Mouse (Mus musculus) ES-E14 (cell line): ENCODE measurements around the gene Epor. TPM values are rescaled to one million over a fixed set of nuclear protein-coding genes. Genes with fewer than 3 reads are reported as not detected.

Experiments used
- DNase-seq: peaks from one replicate; pipeline ENCODE4 v3.0.0-alpha.2; 2013; ENCODE audit warnings: low read depth, low spot score
- H3K27ac ChIP-seq: 2 replicates; pipeline ENCODE4 v1.5.1; 2012; ENCODE audit warnings: low read depth, mild to moderate bottlenecking, low read length, moderate library complexity, mixed read lengths; ENCODE audit not compliant: poor library complexity, insufficient read depth, severe bottlenecking
- H3K36me3 ChIP-seq: 2 replicates; pipeline ENCODE4 v1.6.1; 2012; ENCODE audit warnings: mild to moderate bottlenecking, low read length, moderate library complexity, mixed read lengths; ENCODE audit not compliant: control insufficient read depth, poor library complexity, insufficient read depth, severe bottlenecking
- H3K4me1 ChIP-seq, 2 experiments: fragments of 150-350 bp in 1 of 2; sonication (generic) in 1 of 2; 2 replicates each; pipeline ENCODE4 v1.6.1; 2012; ENCODE audit warnings: low read length in 2 of 2, mild to moderate bottlenecking in 1 of 2, mixed read lengths in 1 of 2; ENCODE audit not compliant: control insufficient read depth in 2 of 2, insufficient read depth in 2 of 2, poor library complexity in 1 of 2
- H3K4me3 ChIP-seq, 2 experiments: fragments of 150-350 bp in 1 of 2; sonication (generic) in 1 of 2; 2 replicates each; pipeline ENCODE4 v1.5.1; 2012; ENCODE audit warnings: low read length in 2 of 2, low read depth in 1 of 2, mild to moderate bottlenecking in 1 of 2, mixed read lengths in 1 of 2; ENCODE audit not compliant: insufficient read depth in 1 of 2, poor library complexity in 1 of 2, severe bottlenecking in 1 of 2
- H3K9ac ChIP-seq: 2 replicates; pipeline ENCODE4 v1.6.1; 2012; ENCODE audit warnings: low read depth, mild to moderate bottlenecking, low read length, mixed read lengths; ENCODE audit not compliant: poor library complexity, insufficient read depth, severe bottlenecking
- H3K9me3 ChIP-seq: fragments of 150-350 bp; sonication (generic); 2 replicates; pipeline ENCODE4 v1.6.1; 2012; ENCODE audit warnings: low read depth, mild to moderate bottlenecking, low read length; ENCODE audit not compliant: control insufficient read depth, insufficient read depth
- CHD2 ChIP-seq: IDR thresholded peaks from 2 replicates; pipeline ENCODE4 v1.6.1; 2014; ENCODE audit warnings: mild to moderate bottlenecking, low read depth, low read length, inconsistent platforms
- HCFC1 ChIP-seq: IDR thresholded peaks from 2 replicates; pipeline ENCODE4 v1.6.1; 2012; ENCODE audit warnings: low read length, inconsistent platforms, borderline replicate concordance; ENCODE audit not compliant: insufficient read depth
- MAFK ChIP-seq: IDR thresholded peaks from 2 replicates; pipeline ENCODE4 v1.6.1; 2014; ENCODE audit warnings: mild to moderate bottlenecking, low read depth, low read length, inconsistent platforms; ENCODE audit not compliant: insufficient read depth
- ZC3H11A ChIP-seq: IDR thresholded peaks from 2 replicates; pipeline ENCODE4 v1.6.1; 2012; ENCODE audit warnings: low read depth, mild to moderate bottlenecking, inconsistent platforms, low read length, borderline replicate concordance
- ZNF384 ChIP-seq: IDR thresholded peaks from 2 replicates; pipeline ENCODE4 v1.6.1; 2012; ENCODE audit warnings: low read depth, low read length, inconsistent platforms
- in situ Hi-C, 2 experiments: fragments of 600-800 bp; cut with MboI; formaldehyde crosslinking; loops; one replicate each; pipeline ENCODE4 v1.15.1; 2025; ENCODE audit warnings: low sequenced_read_pairs in 2 of 2, inconsistent platforms in 1 of 2; ENCODE audit not compliant: unreplicated experiment in 2 of 2
- total RNA-seq: library from RNA; depleted of rRNA; stranded (reverse); fragments of 300-350 nt; gene quantifications from 2 replicates; pipeline ENCODE4 v1.2.3, GENCODE M21; 2012

Gene Epor
- total RNA-seq, 1 experiment = 1.7 TPM

- DNase-seq = no peak
- Histone ChIP-seq H3K9ac (peak overlapping the region; percentile 4; the same call in 1 of the 2 replicates), H3K36me3 (peaks cover 14% of the 10 kb centered on the region; the same call in 1 of the 2 replicates), H3K4me3 (peak overlapping the region in 1 of 2 experiments; percentile 79; a peak in 2 of 4 replicates), H3K4me1 (peaks cover 0 to 7% of the 10 kb centered on the region in 2 experiments; a peak in 2 of 4 replicates), H3K27ac (no peak overlapping the region), H3K9me3 (no peaks in the 10 kb centered on the region)
- TF ChIP-seq ZNF384 = no peak
- no peak for TF ChIP-seq HCFC1
- no peak for TF ChIP-seq ZC3H11A
- no peak for TF ChIP-seq MAFK
- no peak for TF ChIP-seq CHD2
- in situ Hi-C loops = no loop called here
Measured at GRCm38 (mm10) chr9:21926155-21926554, 37.2 kb downstream of the Epor start.

GRCm38 (mm10) chr9:21925506-21925905, 37.8 kb downstream of the Epor start:
- no peak overlapping the region for H3K4me3 ChIP-seq
- H3K36me3 ChIP-seq = peaks cover 14% of the 10 kb centered on the region; the same call in 1 of the 2 replicates
- H3K9ac ChIP-seq = no peak overlapping the region
- TF ChIP-seq ZNF384 (no peak), HCFC1 (no peak), MAFK (no peak), ZC3H11A (no peak), CHD2 (no peak)
- H3K27ac ChIP-seq = no peak overlapping the region
- no peak for DNase-seq
- in situ Hi-C loops = no loop called here
- H3K9me3 ChIP-seq = no peaks in the 10 kb centered on the region
- H3K4me1 ChIP-seq = peaks cover 0 to 7% of the 10 kb centered on the region in 2 experiments; a peak in 2 of 4 replicates

GRCm38 (mm10) chr9:21925034-21925433, 38.3 kb downstream of the Epor start:
- peaks cover 14% of the 10 kb centered on the region; the same call in 1 of the 2 replicates for H3K36me3 ChIP-seq
- peaks cover 0 to 7% of the 10 kb centered on the region in 2 experiments; a peak in 2 of 4 replicates for H3K4me1 ChIP-seq
- no peaks in the 10 kb centered on the region for H3K9me3 ChIP-seq
- no peak overlapping the region for H3K9ac ChIP-seq
- H3K27ac ChIP-seq = no peak overlapping the region
- DNase-seq = no peak
- H3K4me3 ChIP-seq = no peak overlapping the region
- no peak for TF ChIP-seq HCFC1
- in situ Hi-C loops = no loop called here

GRCm38 (mm10) chr9:21924099-21924493, 39.2 kb downstream of the Epor start:
- TF ChIP-seq HCFC1 (no peak), ZNF384 (no peak), MAFK (no peak), ZC3H11A (no peak), CHD2 (no peak)
- peaks cover 0 to 7% of the 10 kb centered on the region in 2 experiments; a peak in 2 of 4 replicates for H3K4me1 ChIP-seq
- H3K36me3 ChIP-seq = peaks cover 14% of the 10 kb centered on the region; the same call in 1 of the 2 replicates
- no peak overlapping the region for H3K4me3 ChIP-seq
- no peak overlapping the region for H3K27ac ChIP-seq
- in situ Hi-C loops = no loop called here
- DNase-seq = no peak
- H3K9me3 ChIP-seq = no peaks in the 10 kb centered on the region
- no peak overlapping the region for H3K9ac ChIP-seq

- Histone ChIP-seq H3K27ac (no peak overlapping the region), H3K36me3 (peaks cover 14% of the 10 kb centered on the region; the same call in 1 of the 2 replicates), H3K4me1 (peaks cover 0 to 7% of the 10 kb centered on the region in 2 experiments; a peak in 2 of 4 replicates), H3K9ac (no peak overlapping the region), H3K4me3 (no peak overlapping the region), H3K9me3 (no peaks in the 10 kb centered on the region)
- TF ChIP-seq ZNF384 = no peak
- TF ChIP-seq CHD2 = no peak
- no peak for TF ChIP-seq MAFK
- no peak for TF ChIP-seq HCFC1
- no peak for TF ChIP-seq ZC3H11A
- in situ Hi-C loops = no loop called here
- no peak for DNase-seq
Measured at GRCm38 (mm10) chr9:21923490-21924098, 39.7 kb downstream of the Epor start.
